Mouse (Mus musculus) kidney, adult 2 months (tissue): ENCODE data around the gene C1ql4. TPM values are rescaled to one million over a fixed set of nuclear protein-coding genes. Genes with fewer than 3 reads are reported as not detected.

ENCODE experiments used
- DNase-seq: peaks from one replicate; pipeline ENCODE4 v3.0.0; 2021
- H3K27ac ChIP-seq: fragments of 200-500 bp; 2 replicates; pipeline ENCODE4 v1.5.1; 2012; ENCODE audit warnings: low read depth, low read length, control low read depth, inconsistent platforms; ENCODE audit not compliant: insufficient read depth
- H3K27me3 ChIP-seq: fragments of 200-500 bp; replicated peaks from 2 replicates; pipeline ENCODE4 v1.6.1; 2012; ENCODE audit warnings: mild to moderate bottlenecking, moderate library complexity, low read length, inconsistent platforms; ENCODE audit not compliant: control insufficient read depth, insufficient read depth
- H3K36me3 ChIP-seq: fragments of 200-500 bp; 2 replicates; pipeline ENCODE4 v1.6.1; 2012; ENCODE audit warnings: mild to moderate bottlenecking, moderate library complexity, low read length, inconsistent platforms; ENCODE audit not compliant: control insufficient read depth, insufficient read depth
- H3K4me1 ChIP-seq: fragments of 200-500 bp; 2 replicates; pipeline ENCODE4 v1.6.1; 2011; ENCODE audit warnings: low read length; ENCODE audit not compliant: control insufficient read depth, insufficient read depth
- H3K4me3 ChIP-seq: fragments of 200-500 bp; 2 replicates; pipeline ENCODE4 v1.5.1; 2011; ENCODE audit warnings: mild to moderate bottlenecking, low read depth, low read length, control low read depth; ENCODE audit not compliant: insufficient read depth
- CTCF ChIP-seq: fragments of 200-500 bp; conservative IDR thresholded peaks from 2 replicates; pipeline ENCODE4 v1.5.1; 2011; ENCODE audit warnings: low read depth, mild to moderate bottlenecking, control low read depth, low read length, moderate library complexity, mixed read lengths; ENCODE audit not compliant: insufficient read depth, insufficient read length
- POLR2A ChIP-seq: fragments of 200-500 bp; IDR thresholded peaks from one replicate; pipeline ENCODE4 v1.6.1; 2011; ENCODE audit warnings: low read depth, low read length, control low read depth
- WGBS: fragments of 180-500 bp; shearing (Covaris S2); methylation state at CpG from one replicate; pipeline ENCODE4 v1.1.7; 2018; 5-methylcytosine and 5-hydroxymethylcytosine counted together
- polyA plus RNA-seq: library from polyadenylated mRNA; depleted of rRNA; stranded (reverse); fragments of >200 nt; gene quantifications from 2 replicates; pipeline ENCODE4 v1.2.3, GENCODE M21; 2012

C1ql4 gene
- polyA plus RNA-seq, 1 experiment: 0.44 TPM

GRCm38 (mm10) chr15:99098493-99098861, 10.9 kb upstream of the C1ql4 start:
- DNase-seq: no peak
- Histone ChIP-seq H3K27me3 (no peaks in the 10 kb centered on the region), H3K27ac (no peak overlapping the region), H3K4me3 (no peak overlapping the region), H3K36me3 (no peaks in the 10 kb centered on the region), H3K4me1 (peaks cover 9% of the 10 kb centered on the region)
- WGBS: 13% methylated on average over 9 of the region's 9 CpGs
- TF ChIP-seq CTCF: no peak
- TF ChIP-seq POLR2A: no peak

- H3K4me1 ChIP-seq: peaks cover 9% of the 10 kb centered on the region
- DNase-seq: peak; percentile 55
- no peak for TF ChIP-seq CTCF
- no peak for TF ChIP-seq POLR2A
- peak overlapping the region; percentile 19; the same call in 1 of the 2 replicates for H3K4me3 ChIP-seq
- WGBS: 6% methylated on average over 39 of the region's 39 CpGs
- H3K27ac ChIP-seq: no peak overlapping the region
- H3K36me3 ChIP-seq: no peaks in the 10 kb centered on the region
- no peaks in the 10 kb centered on the region for H3K27me3 ChIP-seq
These were observed 10.3 kb upstream of the C1ql4 start for GRCm38 (mm10) chr15:99097840-99098492.

- peak overlapping the region; percentile 40 for H3K4me3 ChIP-seq
- no peaks in the 10 kb centered on the region for H3K27me3 ChIP-seq
- 2% methylated on average over 51 of the region's 58 CpGs for WGBS
- no peaks in the 10 kb centered on the region for H3K36me3 ChIP-seq
- DNase-seq: peak; percentile 71
- TF ChIP-seq CTCF (no peak), POLR2A (no peak)
- peaks cover 9% of the 10 kb centered on the region for H3K4me1 ChIP-seq
- no peak overlapping the region for H3K27ac ChIP-seq
These were observed 9.3 kb upstream of the C1ql4 start for GRCm38 (mm10) chr15:99096831-99097500.

- Histone ChIP-seq H3K27me3 (no peaks in the 10 kb centered on the region), H3K4me3 (peak overlapping the region; percentile 40), H3K27ac (no peak overlapping the region), H3K4me1 (peaks cover 9% of the 10 kb centered on the region), H3K36me3 (no peaks in the 10 kb centered on the region)
- WGBS: 17% methylated on average over 24 of the region's 24 CpGs
- peak; percentile 63 for DNase-seq
- TF ChIP-seq CTCF (no peak), POLR2A (no peak)
These were observed 8.6 kb upstream of the C1ql4 start for GRCm38 (mm10) chr15:99096061-99096793.

- H3K4me1 ChIP-seq: peaks cover 9% of the 10 kb centered on the region
- no peaks in the 10 kb centered on the region for H3K27me3 ChIP-seq
- DNase-seq: no peak
- WGBS: 68% methylated on average over 6 of the region's 6 CpGs
- H3K4me3 ChIP-seq: no peak overlapping the region
- H3K27ac ChIP-seq: no peak overlapping the region
- no peak for TF ChIP-seq POLR2A
- no peak for TF ChIP-seq CTCF
- no peaks in the 10 kb centered on the region for H3K36me3 ChIP-seq
These were observed 7.7 kb upstream of the C1ql4 start for GRCm38 (mm10) chr15:99095356-99095755.

GRCm38 (mm10) chr15:99094631-99095270, 7.1 kb upstream of the C1ql4 start:
- no peaks in the 10 kb centered on the region for H3K27me3 ChIP-seq
- no peak overlapping the region for H3K4me3 ChIP-seq
- H3K36me3 ChIP-seq: no peaks in the 10 kb centered on the region
- H3K4me1 ChIP-seq: peaks cover 9% of the 10 kb centered on the region
- TF ChIP-seq CTCF (no peak), POLR2A (no peak)
- 18% methylated on average over 27 of the region's 27 CpGs for WGBS
- no peak overlapping the region for H3K27ac ChIP-seq
- DNase-seq: no peak
